Mouse (Mus musculus) urinary bladder, adult 2 months (tissue): ENCODE results near the gene Kdm6a. TPM values are rescaled to one million over a fixed set of nuclear protein-coding genes. Genes with fewer than 3 reads are reported as not detected.

Experiments used
- polyA plus RNA-seq: library from polyadenylated mRNA; depleted of rRNA; stranded (reverse); fragments of >200 nt; gene quantifications from 2 replicates; pipeline ENCODE4 v1.2.3, GENCODE M21; 2012; rRNA removed

Gene Kdm6a
- polyA plus RNA-seq, 1 experiment, result 19.8 TPM

Other genes starting within 250 kb of the Kdm6a start
- not detected in 2 replicates for gene Dusp21, start 16.7 kb upstream of the Kdm6a start, polyA plus RNA-seq